Mouse (Mus musculus) forebrain, embryonic 11.5 days (tissue): ENCODE measurements around the gene Dgki. TPM values are rescaled to one million over a fixed set of nuclear protein-coding genes. Genes with fewer than 3 reads are reported as not detected.
A peak's percentile ranks its signal among the peaks of the same experiment; 100 is the strongest.

Experiments used
- ATAC-seq: fragments of 200-750 bp; cut with Nextera tagmentation; replicated peaks from 2 replicates; pipeline ENCODE4 v1.8.0; 2017; ENCODE audit warnings: moderate TSS enrichment; ENCODE audit not compliant: low FRiP score
- DNase-seq: peaks from one replicate; pipeline ENCODE4 v3.0.0-alpha.2; 2017; ENCODE audit warnings: low spot score
- H3K27ac ChIP-seq: fragments of 300-500 bp; sonication (generic); 2 replicates; pipeline ENCODE4 v1.5.1; 2014; ENCODE audit warnings: low read depth, low read length
- H3K27me3 ChIP-seq: fragments of 300-500 bp; sonication (generic); 2 replicates; pipeline ENCODE4 v1.6.1; 2014; ENCODE audit warnings: mild to moderate bottlenecking, low read length, mixed read lengths; ENCODE audit not compliant: control insufficient read depth, insufficient read depth
- H3K36me3 ChIP-seq: fragments of 300-500 bp; sonication (generic); 2 replicates; pipeline ENCODE4 v1.6.1; 2014; ENCODE audit warnings: mild to moderate bottlenecking, low read length, moderate library complexity, mixed read lengths; ENCODE audit not compliant: control insufficient read depth, insufficient read depth
- H3K4me1 ChIP-seq: fragments of 300-500 bp; sonication (generic); replicated peaks from 2 replicates; pipeline ENCODE4 v1.6.1; 2014; ENCODE audit warnings: low read length, mixed read lengths; ENCODE audit not compliant: control insufficient read depth, insufficient read depth
- H3K4me2 ChIP-seq: fragments of 300-500 bp; sonication (generic); 2 replicates; pipeline ENCODE4 v1.6.1; 2014; ENCODE audit warnings: low read depth, mild to moderate bottlenecking, low read length, moderate library complexity, mixed read lengths; ENCODE audit not compliant: severe bottlenecking
- H3K4me3 ChIP-seq: fragments of 300-500 bp; sonication (generic); 2 replicates; pipeline ENCODE4 v1.5.1; 2014; ENCODE audit warnings: low read depth, low read length
- H3K9ac ChIP-seq: fragments of 300-500 bp; sonication (generic); 2 replicates; pipeline ENCODE4 v1.6.1; 2014; ENCODE audit warnings: low read length
- H3K9me3 ChIP-seq: fragments of 300-500 bp; sonication (generic); 2 replicates; pipeline ENCODE4 v1.6.1; 2016; ENCODE audit warnings: low read length, mixed read lengths; ENCODE audit not compliant: control insufficient read depth
- WGBS: fragments of 180-500 bp; shearing (Covaris S2); extraction: QIAGEN DNeasy Blood & Tissue Kit; methylation state at CpG from one replicate; pipeline ENCODE4 v1.1.7; 2014; 5-methylcytosine and 5-hydroxymethylcytosine counted together
- polyA plus RNA-seq: library from polyadenylated mRNA; unstranded; fragments of >200 nt; fragmentation: Nextera tagmentation; extraction: Ambion mirVana; gene quantifications from 2 replicates; pipeline ENCODE4 v1.2.1, GENCODE M21; 2014

The Dgki gene
- polyA plus RNA-seq, 1 experiment from 2014 or later: 2.8 TPM

- WGBS: 34% methylated on average over 5 of the region's 5 CpGs
- Histone ChIP-seq H3K4me3 (no peak overlapping the region), H3K4me2 (no peak overlapping the region), H3K4me1 (no peaks in the 10 kb centered on the region), H3K27ac (no peak overlapping the region), H3K27me3 (no peaks in the 10 kb centered on the region), H3K9ac (no peak overlapping the region), H3K9me3 (no peaks in the 10 kb centered on the region), H3K36me3 (no peaks in the 10 kb centered on the region)
- DNase-seq (no peak), ATAC-seq (no peak)
Measured at GRCm38 (mm10) chr6:37051652-37052051, 248.3 kb downstream of the Dgki start.

- 85% methylated on average over 1 of the region's 1 CpGs for WGBS
- ATAC-seq: no peak
Measured at GRCm38 (mm10) chr6:37051150-37051549, 248.8 kb downstream of the Dgki start.

GRCm38 (mm10) chr6:37047611-37048129 lies 252.3 kb downstream of the Dgki start:
- Histone ChIP-seq H3K4me1 (no peaks in the 10 kb centered on the region), H3K4me2 (no peak overlapping the region), H3K9ac (no peak overlapping the region), H3K36me3 (no peaks in the 10 kb centered on the region), H3K27ac (no peak overlapping the region), H3K9me3 (no peaks in the 10 kb centered on the region), H3K27me3 (no peaks in the 10 kb centered on the region), H3K4me3 (no peak overlapping the region)
- ATAC-seq: no peak
- 84% methylated on average over 4 of the region's 4 CpGs for WGBS
- no peak for DNase-seq

More at GRCm38 (mm10) chr6:37051150-37051549, 248.8 kb downstream of the Dgki start:
- H3K36me3 ChIP-seq: no peaks in the 10 kb centered on the region
- H3K9me3 ChIP-seq: no peaks in the 10 kb centered on the region
- no peak for DNase-seq
- H3K4me3 ChIP-seq: no peak overlapping the region
- no peak overlapping the region for H3K4me2 ChIP-seq
- H3K4me1 ChIP-seq: no peaks in the 10 kb centered on the region
- no peak overlapping the region for H3K9ac ChIP-seq
- no peaks in the 10 kb centered on the region for H3K27me3 ChIP-seq
- no peak overlapping the region for H3K27ac ChIP-seq

- Histone ChIP-seq H3K9ac (no peak overlapping the region), H3K9me3 (no peaks in the 10 kb centered on the region), H3K4me1 (no peaks in the 10 kb centered on the region), H3K27ac (no peak overlapping the region), H3K4me2 (no peak overlapping the region), H3K36me3 (no peaks in the 10 kb centered on the region), H3K4me3 (no peak overlapping the region), H3K27me3 (no peaks in the 10 kb centered on the region)
- peak; percentile 49; the same call in 1 of the 2 replicates for ATAC-seq
- 32% methylated on average over 4 of the region's 4 CpGs for WGBS
- DNase-seq: peak; percentile 67
Measured at GRCm38 (mm10) chr6:37046152-37046788, 253.7 kb downstream of the Dgki start.

GRCm38 (mm10) chr6:37044796-37045195 lies 255.2 kb downstream of the Dgki start:
- no peaks in the 10 kb centered on the region for H3K9me3 ChIP-seq
- no peak for ATAC-seq
- WGBS: 89% methylated on average over 4 of the region's 4 CpGs
- no peaks in the 10 kb centered on the region for H3K36me3 ChIP-seq
- DNase-seq: no peak
- H3K27me3 ChIP-seq: no peaks in the 10 kb centered on the region
- H3K4me2 ChIP-seq: no peak overlapping the region
- H3K4me3 ChIP-seq: no peak overlapping the region
- no peak overlapping the region for H3K27ac ChIP-seq
- H3K9ac ChIP-seq: no peak overlapping the region
- H3K4me1 ChIP-seq: no peaks in the 10 kb centered on the region

GRCm38 (mm10) chr6:37038444-37038843 lies 261.5 kb downstream of the Dgki start:
- H3K4me3 ChIP-seq: no peak overlapping the region
- H3K4me2 ChIP-seq: no peak overlapping the region
- ATAC-seq: 0 out of 2 replicates have a peak, but pooled peaks have one; percentile 24
- WGBS: 54% methylated on average over 8 of the region's 8 CpGs
- DNase-seq: no peak
- H3K27ac ChIP-seq: no peak overlapping the region
- H3K9ac ChIP-seq: no peak overlapping the region
- H3K36me3 ChIP-seq: no peaks in the 10 kb centered on the region
- no peaks in the 10 kb centered on the region for H3K9me3 ChIP-seq
- no peaks in the 10 kb centered on the region; the same call in 1 of the 2 replicates for H3K4me1 ChIP-seq
- H3K27me3 ChIP-seq: no peaks in the 10 kb centered on the region

- H3K9me3 ChIP-seq: no peaks in the 10 kb centered on the region
- DNase-seq: peak; percentile 77
- no peak overlapping the region for H3K4me2 ChIP-seq
- no peaks in the 10 kb centered on the region for H3K27me3 ChIP-seq
- H3K9ac ChIP-seq: no peak overlapping the region
- ATAC-seq: peak; percentile 63; the same call in 1 of the 2 replicates
- H3K4me3 ChIP-seq: no peak overlapping the region
- WGBS: 53% methylated on average over 11 of the region's 11 CpGs
- H3K27ac ChIP-seq: no peak overlapping the region
- no peaks in the 10 kb centered on the region for H3K36me3 ChIP-seq
- no peaks in the 10 kb centered on the region; the same call in 1 of the 2 replicates for H3K4me1 ChIP-seq
Measured at GRCm38 (mm10) chr6:37037115-37037908, 262.7 kb downstream of the Dgki start.

- 0 out of 2 replicates have a peak, but pooled peaks have one; percentile 39 for ATAC-seq
- Histone ChIP-seq H3K9me3 (no peaks in the 10 kb centered on the region), H3K4me1 (no peaks in the 10 kb centered on the region; the same call in 1 of the 2 replicates), H3K36me3 (no peaks in the 10 kb centered on the region), H3K27me3 (no peaks in the 10 kb centered on the region), H3K27ac (no peak overlapping the region), H3K9ac (no peak overlapping the region), H3K4me2 (no peak overlapping the region), H3K4me3 (no peak overlapping the region)
- no peak for DNase-seq
- 64% methylated on average over 6 of the region's 6 CpGs for WGBS
Measured at GRCm38 (mm10) chr6:37035681-37036080, 264.3 kb downstream of the Dgki start.
